Mouse (Mus musculus): ENCODE measurements around the gene Entpd2. TPM values are rescaled to one million over a fixed set of nuclear protein-coding genes. Genes with fewer than 3 reads are reported as not detected.

Entpd2 gene
- polyA plus RNA-seq, 1 experiment from 2014 or later, result not detected

DNA sequence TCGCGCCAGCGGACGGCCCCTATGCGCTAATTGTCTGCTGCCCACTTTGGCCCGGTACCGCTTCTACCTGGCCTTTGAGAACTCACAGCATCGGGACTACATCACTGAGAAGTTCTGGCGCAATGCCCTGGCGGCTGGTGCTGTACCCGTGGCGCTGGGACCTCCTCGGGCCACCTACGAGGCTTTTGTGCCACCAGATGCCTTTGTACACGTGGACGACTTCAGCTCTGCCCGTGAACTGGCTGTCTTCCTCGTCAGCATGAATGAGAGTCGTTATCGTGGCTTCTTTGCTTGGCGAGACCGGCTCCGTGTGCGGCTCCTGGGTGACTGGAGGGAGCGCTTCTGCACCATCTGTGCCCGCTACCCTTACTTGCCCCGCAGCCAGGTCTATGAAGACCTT, 29.8 kb downstream of the Entpd2 start:
- H3K27me3 ChIP-seq (ENCODE audit: insufficient read depth, poor library complexity, severe bottlenecking), result peaks cover 68% of the 10 kb centered on the region
- H3K36me3 ChIP-seq, result no peaks in the 10 kb centered on the region
- H3K4me1 ChIP-seq, result peaks cover 12% of the 10 kb centered on the region
- WGBS, result 44% methylated on average over 27 of the region's 27 CpGs
- H3K27ac ChIP-seq, result no peak overlapping the region
- no peaks in the 10 kb centered on the region for H3K9me3 ChIP-seq
- no peak for DNase-seq (ENCODE audit: low spot score)
- no peak overlapping the region for H3K4me3 ChIP-seq

DNA sequence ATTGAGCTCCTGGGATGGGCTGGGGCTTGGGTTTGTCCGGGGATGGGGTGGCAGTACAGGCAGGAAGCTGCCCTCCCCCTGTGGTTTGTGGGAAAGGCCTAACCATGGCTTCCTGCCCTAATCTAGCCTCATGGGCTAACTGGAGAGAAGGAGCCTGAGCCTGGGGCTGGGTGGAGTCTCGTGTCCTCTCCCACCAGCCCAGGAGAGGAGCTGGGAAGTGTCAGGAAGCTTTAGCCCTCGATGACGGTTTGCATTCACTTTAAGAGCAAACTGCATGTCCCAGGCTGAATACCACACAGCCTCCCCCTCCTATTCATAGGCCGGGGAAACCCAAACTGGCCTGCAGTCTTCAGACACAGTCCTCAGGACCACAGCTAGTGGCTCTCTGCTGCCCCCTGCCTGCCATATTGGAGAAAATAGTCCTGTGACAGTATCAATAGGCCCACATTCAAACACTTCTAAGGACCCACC, 31.1 kb downstream of the Entpd2 start:
- 29% methylated on average over 5 of the region's 5 CpGs for WGBS
- no peaks in the 10 kb centered on the region for H3K9me3 ChIP-seq
- no peak for DNase-seq (ENCODE audit: low spot score)
- no peaks in the 10 kb centered on the region for H3K36me3 ChIP-seq
- H3K27me3 ChIP-seq (ENCODE audit: insufficient read depth, poor library complexity, severe bottlenecking), result peaks cover 79% of the 10 kb centered on the region
- H3K4me1 ChIP-seq, result peaks cover 15% of the 10 kb centered on the region
- no peak overlapping the region for H3K4me3 ChIP-seq
- no peak overlapping the region for H3K27ac ChIP-seq

DNA sequence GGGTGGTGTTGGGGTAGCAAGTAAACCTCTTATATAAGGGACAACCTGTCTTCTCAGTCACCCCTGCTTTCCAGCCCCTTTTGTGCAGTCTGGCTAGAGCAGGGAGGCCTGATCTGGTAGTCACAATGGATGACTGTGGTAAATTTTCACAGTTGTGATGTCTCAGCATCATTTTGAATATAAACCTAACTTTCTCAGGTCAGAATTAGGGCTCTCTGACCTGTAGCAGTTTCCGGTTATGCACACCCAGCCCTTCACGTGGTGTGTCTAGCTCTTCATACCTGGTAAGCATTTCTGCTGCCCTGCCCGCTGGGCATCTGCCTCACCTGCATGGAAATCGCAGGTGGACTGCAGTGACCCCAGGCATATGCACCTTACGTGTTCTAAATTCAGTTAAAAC, 31.6 kb downstream of the Entpd2 start:
- DNase-seq (ENCODE audit: low spot score), result no peak
- Histone ChIP-seq H3K4me3 (no peak overlapping the region), H3K36me3 (no peaks in the 10 kb centered on the region), H3K27me3 (ENCODE audit: insufficient read depth, poor library complexity, severe bottlenecking) (peaks cover 80% of the 10 kb centered on the region), H3K4me1 (peaks cover 15% of the 10 kb centered on the region), H3K27ac (no peak overlapping the region), H3K9me3 (no peaks in the 10 kb centered on the region)
- WGBS, result 85% methylated on average over 5 of the region's 5 CpGs

DNA sequence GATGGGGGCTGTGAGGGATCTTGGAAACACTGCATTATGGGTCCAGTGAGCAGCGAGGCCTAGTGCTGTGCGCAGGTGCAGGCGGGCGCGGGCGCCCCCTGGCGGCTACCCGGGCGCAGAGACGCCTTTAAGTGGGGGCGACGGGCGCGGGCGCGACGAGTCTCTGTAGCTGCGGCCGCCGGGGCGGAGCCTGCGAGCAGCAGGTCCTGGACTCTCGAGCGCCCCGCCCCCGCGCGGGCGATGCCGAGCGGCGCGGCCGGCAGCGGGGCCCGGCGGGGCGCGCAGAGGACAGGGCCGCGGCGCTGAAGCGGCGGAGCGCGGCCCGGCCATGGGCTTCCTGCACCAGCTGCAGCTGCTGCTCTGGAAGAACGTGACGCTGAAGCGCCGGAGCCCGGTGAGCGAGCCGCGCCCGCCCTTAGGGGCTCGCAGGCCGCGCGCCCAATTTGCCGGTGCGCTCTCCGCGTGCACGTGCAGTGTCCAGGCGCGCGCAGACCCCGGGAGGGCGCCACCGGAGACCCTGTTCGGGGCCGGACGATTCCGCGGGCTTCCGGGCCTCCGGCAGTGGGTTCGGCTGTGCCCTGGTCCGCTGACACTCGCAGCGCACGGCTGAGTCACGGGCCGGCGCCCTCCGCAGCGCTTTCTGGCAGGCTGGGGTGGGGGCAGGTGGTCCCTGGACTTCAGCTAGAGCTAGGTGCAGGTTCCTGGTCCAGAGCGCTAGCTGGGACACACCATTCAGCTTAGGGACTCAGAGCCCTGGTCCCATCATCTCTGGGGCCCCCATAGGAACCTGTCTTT, 33.0 kb downstream of the Entpd2 start, which contains the start of gene Abca2:
Abca2 (plus strand) TSS at position 262 of the 795 bp plus-strand sequence.
- H3K9me3 ChIP-seq, result no peaks in the 10 kb centered on the region
- DNase-seq (ENCODE audit: low spot score), result peak; percentile 94
- H3K4me1 ChIP-seq, result peaks cover 15% of the 10 kb centered on the region
- H3K27ac ChIP-seq, result peak within 1 kb of the TSS; percentile 90
- H3K27me3 ChIP-seq (ENCODE audit: insufficient read depth, poor library complexity, severe bottlenecking), result peaks cover 80% of the 10 kb centered on the region
- H3K4me3 ChIP-seq, result peak within 1 kb of the TSS; percentile 85
- 0% methylated on average over 86 of the region's 89 CpGs for WGBS
- no peaks in the 10 kb centered on the region for H3K36me3 ChIP-seq

DNA sequence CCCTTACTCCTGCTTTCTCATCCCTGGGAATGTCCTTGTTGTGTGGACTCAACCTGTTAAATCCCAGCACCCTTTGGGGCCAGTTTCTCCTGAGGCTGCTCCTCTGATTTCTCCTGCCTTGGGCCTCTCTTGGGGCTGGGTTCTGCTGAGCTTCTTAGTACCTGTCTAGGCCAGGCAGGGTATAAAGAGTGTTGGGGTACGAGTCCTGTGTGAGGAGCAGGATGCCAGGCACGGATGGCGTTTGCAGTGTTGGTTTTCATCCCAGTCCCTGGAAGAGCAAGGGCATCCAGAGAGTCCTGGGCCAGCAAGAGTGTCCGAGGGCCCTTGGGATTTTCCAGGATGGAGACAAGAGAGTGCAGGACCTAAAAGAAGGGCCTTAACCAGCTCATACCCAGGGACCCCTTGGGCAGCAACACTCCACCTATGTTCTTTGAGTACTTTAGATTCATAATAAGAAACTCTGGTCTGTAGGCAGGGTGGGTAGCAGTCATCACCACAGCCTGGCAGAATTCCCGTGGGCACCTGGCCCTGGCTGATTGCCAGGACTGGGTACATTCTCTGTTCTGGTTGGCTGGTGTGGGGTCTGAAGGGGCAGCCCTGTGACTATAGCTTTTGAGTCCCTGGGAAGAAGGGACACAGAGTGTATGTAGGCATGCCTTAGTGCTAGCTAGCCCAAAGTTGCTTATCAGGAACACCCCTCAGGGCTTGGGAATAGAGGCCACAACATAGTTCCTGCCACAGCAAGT, 33.9 kb downstream of the Entpd2 start:
- 74% methylated on average over 5 of the region's 5 CpGs for WGBS
- Histone ChIP-seq H3K27ac (peak overlapping the region; percentile 90; the same call in 1 of the 2 replicates), H3K27me3 (ENCODE audit: insufficient read depth, poor library complexity, severe bottlenecking) (peaks cover 80% of the 10 kb centered on the region), H3K4me3 (peak overlapping the region; percentile 85), H3K36me3 (no peaks in the 10 kb centered on the region), H3K9me3 (no peaks in the 10 kb centered on the region), H3K4me1 (peaks cover 15% of the 10 kb centered on the region)
- DNase-seq (ENCODE audit: low spot score), result no peak

DNA sequence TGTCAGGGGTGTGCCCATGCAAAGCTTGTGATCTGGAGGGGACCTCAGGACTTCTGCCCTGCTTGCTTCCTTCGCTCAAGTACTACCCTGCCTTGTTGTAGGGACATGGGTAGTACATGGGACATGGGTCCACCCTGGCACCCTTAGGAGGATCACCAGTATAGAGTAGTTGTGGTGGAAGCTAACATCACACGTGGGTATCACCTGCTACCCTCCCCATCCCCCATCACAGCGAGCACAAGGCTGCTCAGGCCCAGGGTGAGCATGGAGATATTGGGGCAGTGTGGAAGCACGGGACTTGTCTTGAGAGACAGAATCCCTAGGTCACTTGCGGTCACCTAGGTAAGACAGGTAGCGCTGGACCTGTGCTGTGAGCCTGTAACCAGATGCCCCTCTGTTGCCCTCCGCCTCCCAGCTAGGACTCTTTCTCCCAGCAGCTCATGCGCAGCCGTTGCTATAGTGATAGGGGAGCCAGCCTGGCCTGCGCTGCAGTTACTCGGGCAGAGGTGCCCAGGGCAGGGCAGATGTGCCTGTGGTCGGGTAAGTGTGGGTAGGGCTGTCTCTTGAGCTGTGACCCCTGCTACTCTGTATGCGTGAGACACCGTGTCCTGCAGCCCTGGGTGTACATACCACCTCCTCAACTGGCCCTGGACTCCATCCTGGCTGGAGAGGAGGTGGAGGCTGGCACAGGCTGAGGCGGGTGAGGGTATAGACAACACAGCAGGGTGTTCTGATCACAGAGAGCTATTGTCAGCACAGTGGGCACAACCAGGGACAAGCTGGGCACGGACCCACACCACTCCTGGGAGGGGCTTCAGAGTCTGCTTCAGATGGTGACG, 34.9 kb downstream of the Entpd2 start:
- DNase-seq (ENCODE audit: low spot score), result no peak
- H3K4me1 ChIP-seq, result peaks cover 15% of the 10 kb centered on the region
- H3K27ac ChIP-seq, result no peak overlapping the region
- H3K4me3 ChIP-seq, result no peak overlapping the region
- no peaks in the 10 kb centered on the region for H3K9me3 ChIP-seq
- H3K36me3 ChIP-seq, result no peaks in the 10 kb centered on the region
- H3K27me3 ChIP-seq (ENCODE audit: insufficient read depth, poor library complexity, severe bottlenecking), result peaks cover 77% of the 10 kb centered on the region
- 70% methylated on average over 17 of the region's 17 CpGs for WGBS

DNA sequence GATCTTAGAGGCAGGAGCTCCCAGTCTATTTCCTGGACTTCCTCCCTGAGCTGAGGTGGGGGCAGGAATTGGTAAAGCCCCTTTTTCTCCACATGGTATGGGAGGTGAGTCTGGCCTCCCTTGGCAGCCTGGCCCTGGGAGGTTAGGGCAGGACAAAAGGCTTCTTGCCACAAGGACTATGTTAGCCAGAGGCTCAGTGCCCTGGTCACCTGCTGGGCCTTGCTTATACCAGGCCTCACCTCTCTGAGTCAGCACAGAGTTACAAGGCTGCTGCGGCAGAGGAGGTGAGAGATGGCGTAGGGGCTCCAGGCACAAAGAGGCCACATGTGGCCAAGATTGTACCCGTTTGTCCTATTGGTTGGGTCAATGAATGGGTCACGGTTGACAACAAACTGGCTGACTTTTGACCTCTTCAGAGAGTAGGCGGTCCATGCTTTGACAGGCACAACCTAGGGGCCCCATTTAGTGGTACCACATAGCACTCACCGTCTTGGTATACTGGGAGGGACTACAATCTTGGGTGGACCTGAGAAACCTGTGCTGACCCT, 35.7 kb downstream of the Entpd2 start:
- 77% methylated on average over 6 of the region's 6 CpGs for WGBS
- Histone ChIP-seq H3K27ac (no peak overlapping the region), H3K27me3 (ENCODE audit: insufficient read depth, poor library complexity, severe bottlenecking) (peaks cover 76% of the 10 kb centered on the region), H3K9me3 (no peaks in the 10 kb centered on the region), H3K4me1 (peaks cover 15% of the 10 kb centered on the region), H3K36me3 (no peaks in the 10 kb centered on the region), H3K4me3 (no peak overlapping the region)
- DNase-seq (ENCODE audit: low spot score), result no peak

DNA sequence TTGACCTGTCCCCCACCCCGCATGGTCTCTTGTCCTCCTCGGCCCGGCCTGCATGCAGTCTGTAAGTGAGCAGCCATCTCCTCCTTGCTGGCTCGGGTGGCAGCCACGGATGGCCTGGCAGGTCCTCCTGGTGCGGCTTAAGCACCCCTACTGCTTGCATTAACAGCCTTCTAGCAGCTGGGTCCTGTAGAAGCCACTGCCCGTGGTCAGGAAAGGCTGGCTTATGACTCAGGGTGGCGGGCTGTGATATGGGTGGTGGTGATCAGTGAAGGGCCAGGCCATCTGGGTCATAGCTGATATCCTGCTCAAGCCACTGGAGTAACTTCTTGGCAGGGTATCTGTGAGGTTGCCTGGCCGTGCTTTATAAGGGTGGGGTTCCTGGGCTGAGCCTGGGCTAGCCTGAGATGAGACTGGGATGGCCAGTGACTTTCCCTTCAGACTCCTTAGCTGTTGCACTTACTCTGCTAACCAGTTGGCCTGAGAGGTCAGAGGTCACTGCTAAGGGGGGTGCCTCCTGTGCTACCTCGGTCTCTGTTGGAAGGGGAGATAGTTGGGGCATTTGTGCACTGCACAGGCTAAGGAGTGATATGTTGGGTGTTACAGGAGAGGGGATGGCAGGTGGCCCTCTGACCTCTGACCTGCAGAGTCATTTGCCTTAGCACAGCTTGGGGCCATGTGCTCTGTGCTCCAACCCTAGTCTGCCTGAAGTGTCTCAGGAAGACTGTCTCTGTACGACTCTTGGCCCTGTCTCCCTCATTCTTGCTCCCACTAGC, 36.8 kb downstream of the Entpd2 start:
- no peak overlapping the region for H3K4me3 ChIP-seq
- no peak for DNase-seq (ENCODE audit: low spot score)
- WGBS, result 68% methylated on average over 11 of the region's 11 CpGs
- H3K27ac ChIP-seq, result no peak overlapping the region
- H3K9me3 ChIP-seq, result no peaks in the 10 kb centered on the region
- H3K36me3 ChIP-seq, result no peaks in the 10 kb centered on the region
- peaks cover 72% of the 10 kb centered on the region for H3K27me3 ChIP-seq (ENCODE audit: insufficient read depth, poor library complexity, severe bottlenecking)
- H3K4me1 ChIP-seq, result peaks cover 15% of the 10 kb centered on the region

DNA sequence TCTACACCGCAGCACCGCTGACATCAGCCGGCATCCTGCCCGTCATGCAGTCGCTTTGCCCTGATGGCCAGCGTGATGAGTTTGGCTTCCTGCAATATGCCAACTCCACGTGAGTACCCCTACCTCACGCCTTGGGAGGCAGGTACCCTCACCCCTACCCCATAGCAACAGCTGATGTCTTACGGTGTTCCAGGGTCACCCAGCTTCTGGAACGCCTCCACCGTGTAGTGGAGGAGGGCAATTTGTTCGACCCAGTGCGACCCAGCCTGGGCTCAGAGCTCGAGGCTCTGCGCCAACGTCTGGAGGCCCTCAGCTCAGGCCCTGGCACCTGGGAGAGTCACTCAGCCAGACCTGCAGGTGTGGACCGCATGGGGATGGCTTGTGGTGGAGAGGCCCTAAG, 37.4 kb downstream of the Entpd2 start:
- 87% methylated on average over 17 of the region's 17 CpGs for WGBS

DNA sequence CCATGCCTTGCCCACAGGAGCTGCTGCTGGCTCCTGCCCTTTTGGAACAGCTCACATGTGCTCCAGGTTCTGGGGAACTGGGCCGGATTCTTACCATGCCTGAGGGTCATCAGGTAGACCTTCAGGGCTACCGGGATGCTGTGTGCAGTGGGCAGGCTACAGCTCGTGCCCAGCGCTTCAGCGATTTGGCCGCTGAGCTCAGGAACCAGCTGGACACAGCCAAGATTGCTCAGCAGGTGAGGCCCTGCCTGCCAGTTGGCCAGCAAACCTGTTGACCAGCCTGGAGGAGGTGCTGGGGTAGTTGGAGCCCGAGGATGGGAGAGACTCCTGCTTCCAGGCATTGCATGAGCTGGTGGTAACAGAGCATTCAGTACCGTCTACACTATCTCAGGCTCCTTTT, 38.6 kb downstream of the Entpd2 start:
- Histone ChIP-seq H3K9me3 (no peaks in the 10 kb centered on the region), H3K36me3 (no peaks in the 10 kb centered on the region)

More for the DNA sequence above, 37.4 kb downstream of the Entpd2 start:
- no peaks in the 10 kb centered on the region for H3K9me3 ChIP-seq
- peaks cover 72% of the 10 kb centered on the region for H3K27me3 ChIP-seq (ENCODE audit: insufficient read depth, poor library complexity, severe bottlenecking)
- no peak overlapping the region for H3K4me3 ChIP-seq
- DNase-seq (ENCODE audit: low spot score), result no peak
- no peak overlapping the region for H3K27ac ChIP-seq
- peaks cover 13% of the 10 kb centered on the region for H3K4me1 ChIP-seq
- H3K36me3 ChIP-seq, result no peaks in the 10 kb centered on the region

DNA sequence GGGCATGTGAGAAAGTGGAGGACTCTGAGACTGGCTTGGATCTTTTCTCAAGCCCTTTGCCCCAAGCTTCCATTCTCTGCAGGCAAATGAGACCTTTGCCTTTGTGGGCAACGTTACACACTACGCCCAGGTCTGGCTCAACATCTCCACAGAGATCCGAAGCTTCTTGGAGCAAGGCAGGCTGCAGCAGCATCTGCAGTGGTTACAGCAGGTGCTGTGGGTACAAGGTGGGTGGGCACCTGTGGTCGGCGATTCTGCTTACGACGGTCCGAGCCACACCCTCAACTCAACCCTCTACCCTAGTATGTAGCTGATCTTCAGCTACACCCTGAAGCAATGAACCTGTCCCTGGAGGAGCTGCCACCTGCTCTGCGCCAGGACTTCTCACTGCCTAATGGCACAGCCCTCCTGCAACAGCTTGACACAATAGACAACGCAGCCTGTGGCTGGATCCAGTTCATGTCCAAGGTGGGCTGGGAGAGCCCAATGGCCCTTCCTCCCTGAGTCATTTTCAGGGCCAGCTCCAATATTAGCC, 40.7 kb downstream of the Entpd2 start:
- H3K9me3 ChIP-seq, result no peaks in the 10 kb centered on the region
- DNase-seq (ENCODE audit: low spot score), result no peak
- no peak overlapping the region for H3K27ac ChIP-seq
- peaks cover 66% of the 10 kb centered on the region for H3K27me3 ChIP-seq (ENCODE audit: insufficient read depth, poor library complexity, severe bottlenecking)
- H3K4me1 ChIP-seq, result no peaks in the 10 kb centered on the region; the same call in 1 of the 2 replicates
- 90% methylated on average over 10 of the region's 10 CpGs for whole genome bisulfite sequencing
- no peak overlapping the region for H3K4me3 ChIP-seq
- H3K36me3 ChIP-seq, result no peaks in the 10 kb centered on the region; the same call in 1 of the 2 replicates

More for the DNA sequence above, 38.6 kb downstream of the Entpd2 start:
- 83% methylated on average over 8 of the region's 8 CpGs for WGBS
- no peak for DNase-seq (ENCODE audit: low spot score)
- H3K27ac ChIP-seq, result no peak overlapping the region
- H3K4me1 ChIP-seq, result peaks cover 4% of the 10 kb centered on the region
- no peak overlapping the region for H3K4me3 ChIP-seq
- H3K27me3 ChIP-seq (ENCODE audit: insufficient read depth, poor library complexity, severe bottlenecking), result peaks cover 70% of the 10 kb centered on the region

Measured in heart, embryonic 10.5 days (tissue).